Comparison of ENCODE assay signal across 8 mouse cellular contexts in the genomic region with DNA sequence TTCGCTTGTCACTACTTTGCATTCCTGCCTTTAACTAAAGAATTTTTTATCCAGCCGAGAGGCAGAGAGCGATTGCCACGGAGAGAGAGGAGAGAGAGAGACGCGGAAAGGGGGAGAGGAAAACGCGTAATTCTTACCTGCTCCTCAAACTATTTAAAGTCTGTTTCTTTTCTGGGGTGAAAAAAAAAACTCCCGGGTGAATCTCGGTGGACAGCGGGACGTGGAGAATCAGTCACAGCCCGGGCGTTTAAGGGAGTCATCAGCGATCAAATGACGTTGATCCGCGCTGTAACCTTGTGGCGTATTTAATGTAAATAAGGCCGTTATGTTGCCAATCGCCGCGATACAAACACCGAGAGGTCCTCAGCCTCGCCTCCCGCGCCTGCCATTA. TPM values are rescaled to one million over a fixed set of nuclear protein-coding genes. Genes with fewer than 3 reads are reported as not detected.
A peak's percentile ranks its signal among the peaks of the same experiment; 100 is the strongest.
DNase-seq lines count a peak whose midpoint lies in the region; ATAC-seq and TF ChIP-seq lines count a peak whose summit lies in the region.

A gene (minus strand): TSS at position 330 of the 391 bp plus-strand sequence.

- DNase-seq in layer of hippocampus, adult 2 months (ENCODE audit: low spot score in 2 of 2), result no peak
- no peak for DNase-seq in layer of hippocampus, adult 11-12 months (ENCODE audit: low spot score)
- DNase-seq in cerebellum, postnatal 14 days, result peak; percentile 51 to 67
- DNase-seq in heart, postnatal 0 days (ENCODE audit: low spot score), result no peak
- no peak for DNase-seq in spleen, postnatal 14 days (ENCODE audit: low spot score in 2 of 2)
- DNase-seq in kidney, adult 11 months, result no peak

- WGBS in heart, postnatal 0 days, result 2% methylated on average over 27 of the region's 27 CpGs
- under 1% methylated on average over 27 of the region's 27 CpGs for WGBS in limb, embryonic 13.5 days
- under 1% methylated on average over 27 of the region's 27 CpGs for WGBS in stomach, embryonic 15.5 days

- peak within 1 kb of the TSS; percentile 90 for H3K27ac ChIP-seq in layer of hippocampus, adult 2 months
- no peak within 1 kb of the TSS for H3K27ac ChIP-seq in heart, postnatal 0 days (ENCODE audit: low read depth)
- no peak within 1 kb of the TSS for H3K27ac ChIP-seq in limb, embryonic 13.5 days
- peak within 1 kb of the TSS; percentile 79; the same call in 1 of the 2 replicates for H3K27ac ChIP-seq in stomach, embryonic 15.5 days

- H3K4me3 ChIP-seq in layer of hippocampus, adult 2 months, result peak within 1 kb of the TSS; percentile 59
- H3K4me3 ChIP-seq in heart, postnatal 0 days (ENCODE audit: low read depth, low read length), result peak within 1 kb of the TSS; percentile 63
- peak within 1 kb of the TSS; percentile 59 for H3K4me3 ChIP-seq in limb, embryonic 13.5 days
- H3K4me3 ChIP-seq in stomach, embryonic 15.5 days (replicated peaks), result peak within 1 kb of the TSS; percentile 57

- TF ChIP-seq EP300 in heart, postnatal 0 days (IDR thresholded peaks at IDR 0.05; ENCODE audit: low read depth), result no peak

- peak within 1 kb of the TSS; percentile 60 for H3K9ac ChIP-seq in heart, postnatal 0 days (replicated peaks; ENCODE audit: low read depth, low read length)
- peak within 1 kb of the TSS; percentile 36; the same call in 1 of the 2 replicates for H3K9ac ChIP-seq in limb, embryonic 13.5 days
- H3K9ac ChIP-seq in stomach, embryonic 15.5 days, result no peak within 1 kb of the TSS

- peaks cover 3% of the 10 kb centered on the region; the same call in 1 of the 2 replicates for H3K4me1 ChIP-seq in heart, postnatal 0 days (ENCODE audit: control insufficient read depth, insufficient read depth)
- peaks cover 28% of the 10 kb centered on the region for H3K4me1 ChIP-seq in limb, embryonic 13.5 days
- peaks cover 15% of the 10 kb centered on the region for H3K4me1 ChIP-seq in stomach, embryonic 15.5 days

- no peak for ATAC-seq in heart, postnatal 0 days (ENCODE audit: insufficient read depth, low read depth)
- no peak for ATAC-seq in limb, embryonic 13.5 days (ENCODE audit: low FRiP score, low read depth)
- ATAC-seq in stomach, embryonic 15.5 days (ENCODE audit: insufficient read depth, low FRiP score, low read depth), result no peak

- no peaks in the 10 kb centered on the region for H3K9me3 ChIP-seq in heart, postnatal 0 days (replicated peaks; ENCODE audit: control insufficient read depth, low read length)
- H3K9me3 ChIP-seq in limb, embryonic 13.5 days, result no peaks in the 10 kb centered on the region
- H3K9me3 ChIP-seq in stomach, embryonic 15.5 days, result no peaks in the 10 kb centered on the region

- no peak for TF ChIP-seq CTCF in layer of hippocampus, adult 2 months (conservative IDR thresholded peaks at IDR 0.05)
- no peak for TF ChIP-seq CTCF in heart, postnatal 0 days (IDR thresholded peaks at IDR 0.05; ENCODE audit: low read depth)

- peak within 1 kb of the TSS; percentile 94 for H3K4me2 ChIP-seq in heart, postnatal 0 days (ENCODE audit: low read depth, low read length)
- peak within 1 kb of the TSS; percentile 97 for H3K4me2 ChIP-seq in limb, embryonic 13.5 days (replicated peaks)
- peak within 1 kb of the TSS; percentile 99 for H3K4me2 ChIP-seq in stomach, embryonic 15.5 days

- H3K36me3 ChIP-seq in heart, postnatal 0 days (replicated peaks; ENCODE audit: control insufficient read depth, insufficient read depth, low read length), result no peaks in the 10 kb centered on the region
- H3K36me3 ChIP-seq in limb, embryonic 13.5 days, result no peaks in the 10 kb centered on the region
- no peaks in the 10 kb centered on the region for H3K36me3 ChIP-seq in stomach, embryonic 15.5 days

- peaks cover 82% of the 10 kb centered on the region for H3K27me3 ChIP-seq in heart, postnatal 0 days (ENCODE audit: control insufficient read depth, insufficient read depth, low read length)
- peaks cover 78% of the 10 kb centered on the region for H3K27me3 ChIP-seq in limb, embryonic 13.5 days
- peaks cover 51% of the 10 kb centered on the region for H3K27me3 ChIP-seq in stomach, embryonic 15.5 days (replicated peaks)

RNA-seq across cellular contexts. Expression of the gene that starts here (rescaled TPM):
- 10 to 100 TPM; 44.4 to 45.5 TPM for total RNA-seq in layer of hippocampus, adult 2 months (2021)
- 9.7 and 16.4 TPM in 2 replicates for total RNA-seq in heart, postnatal 0 days (2014; rRNA removed; ENCODE audit: low replicate concordance)
- polyA plus RNA-seq in heart, postnatal 0 days (2015; fragmentation: Nextera tagmentation; extraction: Ambion mirVana), result 3.2 and 3.3 TPM in 2 replicates
- polyA plus RNA-seq in limb, embryonic 13.5 days (2015; fragmentation: Nextera tagmentation; extraction: Ambion mirVana), result 5.7 and 6.6 TPM in 2 replicates
- 12.8 and 14.0 TPM in 2 replicates for polyA plus RNA-seq in stomach, embryonic 15.5 days (2015; fragmentation: Nextera tagmentation; extraction: Ambion mirVana)

Comparison
In these comparisons a context has a peak if more than half of its experiments do, and no peak if none do; other contexts are left out.
1. DNase-seq: peak in cerebellum, postnatal 14 days (2 of 2); none in layer of hippocampus, adult 2 months (0 of 2), layer of hippocampus, adult 11-12 months (single experiment), heart, postnatal 0 days (single experiment), spleen, postnatal 14 days (0 of 2) and kidney, adult 11 months (single experiment).
2. H3K27ac ChIP-seq: peak in layer of hippocampus, adult 2 months (single experiment) and stomach, embryonic 15.5 days (single experiment); none in heart, postnatal 0 days (single experiment) and limb, embryonic 13.5 days (single experiment).
3. Peak in every context shown above with its lines, with median percentiles within 50 percentile points of each other: H3K4me3 ChIP-seq and H3K4me2 ChIP-seq.